Mouse (Mus musculus) liver, postnatal 0 days (tissue): ENCODE results near the gene Ercc1.

Experiments
- CTCF ChIP-seq: sonication (generic); IDR thresholded peaks from 2 replicates; pipeline ENCODE4 v1.5.1; 2016; ENCODE audit warnings: antibody characterized with exemption, low read depth
- EP300 ChIP-seq: IDR thresholded peaks from 2 replicates; pipeline ENCODE4 v1.6.1; 2016; ENCODE audit warnings: antibody characterized with exemption, low read depth, mild to moderate bottlenecking

- TF ChIP-seq CTCF = no peak
- no peak for TF ChIP-seq EP300
Measured at GRCm38 (mm10) chr7:19322489-19322888, 22.1 kb upstream of the Ercc1 start.
